Mouse (Mus musculus) adrenal gland, adult 2 months (tissue): ENCODE data around the gene Cytip. TPM values are rescaled to one million over a fixed set of nuclear protein-coding genes. Genes with fewer than 3 reads are reported as not detected.

Experiments
- DNase-seq: peaks from one replicate; pipeline ENCODE4 v3.0.0; 2021
- polyA plus RNA-seq: library from polyadenylated mRNA; depleted of rRNA; stranded (reverse); fragments of >200 nt; gene quantifications from 2 replicates; pipeline ENCODE4 v1.2.3, GENCODE M21; 2012; rRNA removed
- total RNA-seq, 2 experiments: library from RNA; stranded (reverse); gene quantifications; 2 replicates each; pipeline ENCODE4 v1.2.3; 2021

The Cytip gene
- total and polyA plus RNA-seq, 3 experiments, result 7.0 to 17.1 (median 9.8) TPM

GRCm38 (mm10) chr2:58107046-58107445 lies 88.3 kb downstream of the Cytip start:
- DNase-seq, result no peak

GRCm38 (mm10) chr2:58094818-58095217 lies 100.5 kb downstream of the Cytip start:
- no peak for DNase-seq

- no peak for DNase-seq
Observed at GRCm38 (mm10) chr2:58086420-58086819, 108.9 kb downstream of the Cytip start.

DNA sequence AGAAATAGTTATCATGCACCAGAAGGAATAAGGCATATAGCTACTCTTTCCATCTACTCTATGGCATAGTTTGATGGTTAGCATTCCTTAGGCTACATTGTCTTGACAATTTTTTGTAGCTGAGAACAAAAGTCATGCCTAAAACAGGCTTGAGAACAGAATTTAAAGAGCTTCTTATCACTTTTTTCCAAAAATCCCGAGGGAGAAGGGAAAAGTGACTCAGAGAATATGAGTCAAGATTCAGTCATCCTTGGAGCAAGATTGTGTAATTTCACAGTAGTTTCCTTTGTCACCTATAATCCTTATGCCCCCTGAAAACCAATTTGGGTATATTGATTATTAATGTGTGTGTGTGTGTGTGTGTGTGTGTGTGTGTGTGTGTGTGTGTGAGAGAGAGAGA lies 115.5 kb downstream of the Cytip start:
- DNase-seq, result peak; percentile 22

Other genes starting within 250 kb of the Cytip start
- not detected for gene Galnt5, start 197.6 kb downstream of the Cytip start, total RNA-seq
- gene Galnt5, start 197.6 kb downstream of the Cytip start, polyA plus RNA-seq, result not detected in 2 replicates
- not detected for gene Ermn, start 142.7 kb downstream of the Cytip start, total RNA-seq
- gene Ermn, start 142.7 kb downstream of the Cytip start, polyA plus RNA-seq, result not detected in 2 replicates
- 10 to 100 TPM; 16.6 to 33.5 TPM for gene Acvr1c, start 162.4 kb upstream of the Cytip start, total RNA-seq
- gene Acvr1c, start 162.4 kb upstream of the Cytip start, polyA plus RNA-seq, result 1.3 and 2.5 TPM in 2 replicates